Comparison of ENCODE assay signal across 19 mouse cellular contexts in the genomic region with DNA sequence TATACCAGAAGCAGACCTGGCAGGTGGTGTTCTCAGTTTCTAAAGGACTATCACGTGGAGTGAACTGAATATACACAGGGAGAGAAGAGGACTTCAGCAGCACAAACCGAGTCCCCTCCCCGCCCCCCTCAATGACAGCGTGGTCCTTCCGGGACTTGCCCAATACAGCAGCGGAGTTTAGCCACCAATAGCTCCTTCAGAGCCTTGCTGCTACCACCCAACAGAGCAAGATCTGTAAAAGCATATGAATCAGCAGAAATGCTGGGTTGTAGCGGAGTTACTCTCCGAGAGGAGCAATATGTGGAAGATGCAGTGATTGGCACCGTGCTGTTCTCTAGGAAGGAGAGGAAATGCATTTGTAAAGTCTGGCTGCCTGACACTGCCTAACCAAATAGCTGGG.
DNase-seq lines count a peak whose midpoint lies in the region; ATAC-seq and TF ChIP-seq lines count a peak whose summit lies in the region.
"Had no signal": no experiment of that assay in that cellular context is flagged by ENCODE, and none has a peak within 500 bp of the region (broad histone marks: within the 10 kb centered on the region; RNA-seq: fewer than 3 reads in every experiment).

No protein-coding gene starts in this region.

- H3K4me3 ChIP-seq in kidney, embryonic 15.5 days (replicated peaks), result no peak overlapping the region
- no peak overlapping the region for H3K4me3 ChIP-seq in lung, postnatal 0 days (ENCODE audit: low read depth, low read length)
- no peak overlapping the region for H3K4me3 ChIP-seq in stomach, embryonic 16.5 days (replicated peaks; ENCODE audit: low read length)
- H3K4me3 ChIP-seq: embryonic facial prominence, embryonic 12.5 days; erythroblast, embryonic 14.5 days; forebrain, embryonic 13.5 days; hindbrain, embryonic 12.5 days; midbrain, embryonic 10.5 days had no signal

- WGBS in kidney, embryonic 15.5 days, result 65% methylated on average over 9 of the region's 9 CpGs
- 42% methylated on average over 9 of the region's 9 CpGs for WGBS in lung, postnatal 0 days
- 67% methylated on average over 9 of the region's 9 CpGs for WGBS in stomach, embryonic 16.5 days

- peak; percentile 36 for DNase-seq in adrenal gland, postnatal 14 days
- no peak for DNase-seq in adrenal gland, adult 18-20 months (ENCODE audit: low spot score in 2 of 2)
- no peak for DNase-seq in kidney, adult 11 months
- no peak for DNase-seq in lung, postnatal 0 days (ENCODE audit: low spot score)
- no peak for DNase-seq in lung, postnatal 36 days
- DNase-seq: cerebellum, adult 9-11 months; gastrocnemius, postnatal 25 days; heart, postnatal 14 days; right cerebral cortex, postnatal 25 days; thymus, postnatal 36 days had no signal

- TF ChIP-seq EP300 in lung, postnatal 0 days (IDR thresholded peaks at IDR 0.05), result no peak

- ATAC-seq in kidney, embryonic 15.5 days (replicated peaks; ENCODE audit: low FRiP score), result no peak
- peak; percentile 20; the same call in 1 of the 2 replicates for ATAC-seq in lung, postnatal 0 days
- ATAC-seq in stomach, embryonic 16.5 days (ENCODE audit: insufficient read depth, low FRiP score), result no peak
- ATAC-seq: forebrain, embryonic 13.5 days had no signal

- H3K36me3 ChIP-seq in kidney, embryonic 15.5 days, result no peaks in the 10 kb centered on the region
- no peaks in the 10 kb centered on the region for H3K36me3 ChIP-seq in lung, postnatal 0 days (ENCODE audit: insufficient read depth, low read length)
- no peaks in the 10 kb centered on the region for H3K36me3 ChIP-seq in stomach, embryonic 16.5 days (ENCODE audit: control insufficient read depth, insufficient read depth, low read length)
- H3K36me3 ChIP-seq: embryonic facial prominence, embryonic 12.5 days; G1E; hindbrain, embryonic 12.5 days; midbrain, embryonic 10.5 days had no signal

- H3K27me3 ChIP-seq in kidney, embryonic 15.5 days, result no peaks in the 10 kb centered on the region
- no peaks in the 10 kb centered on the region for H3K27me3 ChIP-seq in lung, postnatal 0 days (replicated peaks; ENCODE audit: insufficient read depth, low read length)
- H3K27me3 ChIP-seq in stomach, embryonic 16.5 days (ENCODE audit: control insufficient read depth, insufficient read depth, low read length), result no peaks in the 10 kb centered on the region
- H3K27me3 ChIP-seq: embryonic facial prominence, embryonic 12.5 days; forebrain, embryonic 13.5 days had no signal

- peaks cover 47% of the 10 kb centered on the region for H3K4me1 ChIP-seq in kidney, embryonic 15.5 days
- no peaks in the 10 kb centered on the region for H3K4me1 ChIP-seq in lung, postnatal 0 days (ENCODE audit: insufficient read depth, low read depth, low read length)
- H3K4me1 ChIP-seq in stomach, embryonic 16.5 days (ENCODE audit: control insufficient read depth, insufficient read depth, low read length), result peaks cover 13% of the 10 kb centered on the region; the same call in 1 of the 2 replicates
- H3K4me1 ChIP-seq: embryonic facial prominence, embryonic 12.5 days; forebrain, embryonic 13.5 days had no signal

- TF ChIP-seq CTCF in lung, postnatal 0 days (IDR thresholded peaks at IDR 0.05), result no peak

- no peak overlapping the region for H3K9ac ChIP-seq in kidney, embryonic 15.5 days
- H3K9ac ChIP-seq in lung, postnatal 0 days (replicated peaks; ENCODE audit: low read depth), result no peak overlapping the region
- no peak overlapping the region for H3K9ac ChIP-seq in stomach, embryonic 16.5 days (ENCODE audit: low read length)
- H3K9ac ChIP-seq: embryonic facial prominence, embryonic 12.5 days; forebrain, embryonic 13.5 days; hindbrain, embryonic 12.5 days had no signal

- H3K4me2 ChIP-seq in kidney, embryonic 15.5 days, result no peak overlapping the region
- no peak overlapping the region for H3K4me2 ChIP-seq in lung, postnatal 0 days (replicated peaks; ENCODE audit: low read depth, low read length)
- H3K4me2 ChIP-seq in stomach, embryonic 16.5 days (ENCODE audit: low read depth, low read length), result no peak overlapping the region
- H3K4me2 ChIP-seq: embryonic facial prominence, embryonic 12.5 days; forebrain, embryonic 13.5 days; hindbrain, embryonic 12.5 days; liver, embryonic 11.5 days had no signal

- peak overlapping the region; percentile 89 for H3K27ac ChIP-seq in kidney, embryonic 15.5 days
- no peak overlapping the region for H3K27ac ChIP-seq in lung, postnatal 0 days (ENCODE audit: low read length)
- H3K27ac ChIP-seq in stomach, embryonic 16.5 days (ENCODE audit: low read length), result peak overlapping the region; percentile 43
- H3K27ac ChIP-seq: embryonic facial prominence, embryonic 12.5 days; forebrain, embryonic 13.5 days; hindbrain, embryonic 12.5 days; midbrain, embryonic 10.5 days had no signal

- H3K9me3 ChIP-seq in kidney, embryonic 15.5 days (replicated peaks), result no peaks in the 10 kb centered on the region
- no peaks in the 10 kb centered on the region for H3K9me3 ChIP-seq in lung, postnatal 0 days (ENCODE audit: low read length)
- H3K9me3 ChIP-seq in stomach, embryonic 16.5 days (replicated peaks; ENCODE audit: control insufficient read depth, low read length), result no peaks in the 10 kb centered on the region
- H3K9me3 ChIP-seq: embryonic facial prominence, embryonic 12.5 days; forebrain, embryonic 13.5 days; G1E; hindbrain, embryonic 12.5 days; midbrain, embryonic 10.5 days had no signal
